Mouse (Mus musculus): Measurements from ENCODE around the gene Ly86.

Ly86 gene

DNA sequence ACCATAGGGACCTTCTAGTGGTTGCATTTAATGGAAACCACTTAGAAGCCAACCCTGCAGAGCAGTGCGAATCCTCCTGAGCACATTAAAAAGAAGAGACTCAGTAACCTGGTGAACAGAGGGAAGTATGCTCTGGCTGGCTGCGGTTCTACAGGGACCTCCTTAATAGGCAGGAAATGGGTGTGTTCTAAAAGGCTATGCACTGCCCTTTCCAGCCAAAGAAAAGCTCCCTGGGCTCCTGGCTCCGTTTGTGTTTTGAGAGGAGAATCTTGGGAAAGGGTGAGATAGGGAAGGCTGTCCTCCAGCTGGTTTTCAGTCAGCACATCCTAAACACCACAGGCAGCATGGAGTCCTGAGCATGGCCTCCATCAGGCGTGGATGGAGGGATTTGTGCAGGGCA, 8.9 kb downstream of the Ly86 start:
- no peak for DNase-seq

DNA sequence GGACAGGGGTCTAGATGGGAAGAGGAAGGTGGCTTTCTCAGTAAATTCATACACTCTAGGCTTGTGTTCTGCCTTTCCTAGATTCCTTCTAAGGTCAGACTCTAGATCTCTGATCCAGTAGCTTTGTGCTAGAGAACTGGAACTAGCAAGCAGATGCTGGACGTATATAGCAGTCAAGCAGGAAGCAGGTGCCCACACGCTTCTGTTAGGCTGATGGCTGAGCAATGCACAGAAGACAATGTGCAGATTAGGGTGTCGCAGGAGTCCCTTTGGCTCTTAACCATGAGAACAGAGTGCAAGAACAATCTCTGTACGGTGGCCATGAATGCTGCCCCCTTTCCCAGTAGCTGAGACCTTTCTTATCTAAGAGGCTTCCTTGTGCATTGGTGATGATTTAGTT, 9.4 kb downstream of the Ly86 start:
- DNase-seq = no peak

DNA sequence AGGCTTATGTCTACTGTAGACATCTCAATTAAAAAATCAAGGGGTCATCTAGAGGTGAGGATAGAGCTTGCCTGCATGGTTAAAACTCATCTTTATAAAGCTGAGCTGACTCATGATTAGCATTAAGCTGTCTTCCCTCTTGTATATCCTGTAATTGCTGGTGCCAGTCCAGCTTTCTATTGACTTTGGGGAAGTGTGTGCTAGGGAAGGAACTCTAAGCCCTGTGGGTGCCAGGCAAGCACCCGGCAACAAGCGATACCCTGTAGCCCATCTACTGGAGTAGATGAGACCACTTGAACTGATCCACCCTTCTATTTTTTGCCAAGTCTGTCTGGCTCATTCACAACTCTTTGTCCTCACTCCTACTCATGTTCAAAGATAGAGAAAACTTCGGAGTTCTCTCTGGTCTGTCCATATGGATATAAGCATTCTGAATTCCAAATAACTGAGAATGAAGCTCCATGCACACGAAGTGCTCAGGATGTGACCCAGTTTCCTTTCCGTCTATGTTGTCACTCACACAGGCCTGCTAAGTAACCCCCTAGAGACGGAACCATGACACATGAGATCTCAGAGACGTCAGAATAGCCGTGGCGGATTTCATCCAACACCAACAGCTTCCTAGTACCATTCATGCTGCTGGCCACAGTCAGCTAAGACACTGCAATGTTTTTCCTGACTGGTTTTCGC, 10.8 kb downstream of the Ly86 start:
- no peak for DNase-seq

DNA sequence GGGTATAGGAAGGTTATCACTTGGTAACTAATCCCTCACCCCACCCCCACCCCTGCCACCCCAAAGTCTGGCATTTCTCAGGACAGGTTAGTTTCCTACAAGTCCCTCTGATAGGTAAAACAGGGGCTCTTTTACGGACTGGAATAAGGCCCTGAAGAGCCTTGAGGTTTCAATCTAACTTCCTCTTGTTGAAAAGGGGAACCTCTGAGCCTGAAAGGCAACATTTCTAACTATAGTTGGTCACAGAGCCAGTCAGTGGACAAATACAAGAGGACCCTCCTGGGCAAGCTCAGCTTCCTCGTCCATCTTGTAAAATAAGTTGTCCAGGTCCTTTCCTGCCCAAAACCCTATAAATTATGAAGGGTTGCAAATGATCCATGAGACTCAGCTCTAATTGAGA, 11.5 kb downstream of the Ly86 start:
- no peak for DNase-seq

DNA sequence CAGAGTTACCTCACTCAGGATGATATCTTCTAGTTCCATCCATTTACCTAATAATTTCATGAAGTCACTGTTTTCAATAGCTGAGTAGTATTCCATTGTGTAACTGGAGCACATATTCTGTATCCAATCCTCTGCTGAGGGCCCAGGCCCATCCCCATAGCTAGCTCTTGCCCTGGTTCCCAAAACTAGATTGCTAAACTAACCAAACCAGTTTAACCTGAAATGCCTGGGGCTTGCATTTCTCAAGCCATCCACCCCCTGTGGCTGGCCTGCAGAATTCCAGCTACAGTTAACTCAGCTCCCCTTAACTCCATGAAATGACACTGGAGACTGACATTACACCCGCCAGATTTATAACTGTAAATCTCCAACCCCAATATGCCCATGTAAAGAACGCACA, 13.1 kb downstream of the Ly86 start:
- no peak for DNase-seq

DNA sequence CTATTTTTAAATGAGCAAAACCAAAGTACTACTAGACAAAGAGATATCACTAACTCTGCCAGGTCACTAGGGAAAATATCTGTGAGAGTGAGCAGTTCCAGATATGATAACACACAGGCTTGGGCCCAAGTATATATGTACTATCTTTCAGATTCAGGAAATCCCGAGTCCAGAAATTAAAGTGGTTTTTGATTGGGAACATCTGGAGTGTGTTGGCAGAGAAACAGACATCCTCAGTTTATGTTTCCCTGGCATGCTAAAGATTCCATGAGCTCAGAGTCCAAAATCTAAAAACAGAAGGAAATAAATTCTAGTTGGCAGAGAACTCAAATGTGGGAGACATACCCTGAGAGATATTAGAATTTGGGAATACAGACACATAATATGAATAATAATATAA, 16.2 kb downstream of the Ly86 start:
- no peak for DNase-seq

DNA sequence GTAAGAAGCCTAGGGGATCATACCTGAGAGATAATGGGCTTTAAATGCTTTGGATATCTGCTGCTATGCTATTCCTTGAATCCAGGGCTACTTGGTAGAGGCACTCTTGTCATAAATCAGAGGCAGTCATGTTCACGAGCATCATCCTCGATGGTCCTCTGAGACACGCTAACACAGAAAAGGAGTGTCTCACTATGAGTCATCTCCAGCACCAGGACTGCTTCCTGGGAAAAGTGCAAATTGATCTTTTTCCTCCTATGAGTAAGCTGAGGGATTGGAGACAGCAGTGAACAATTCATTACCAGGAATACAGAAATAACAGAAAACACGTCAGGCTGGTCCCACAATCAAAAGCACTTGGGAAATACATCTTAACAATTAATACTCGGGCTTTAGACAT, 19.3 kb downstream of the Ly86 start:
- no peak for DNase-seq

DNA sequence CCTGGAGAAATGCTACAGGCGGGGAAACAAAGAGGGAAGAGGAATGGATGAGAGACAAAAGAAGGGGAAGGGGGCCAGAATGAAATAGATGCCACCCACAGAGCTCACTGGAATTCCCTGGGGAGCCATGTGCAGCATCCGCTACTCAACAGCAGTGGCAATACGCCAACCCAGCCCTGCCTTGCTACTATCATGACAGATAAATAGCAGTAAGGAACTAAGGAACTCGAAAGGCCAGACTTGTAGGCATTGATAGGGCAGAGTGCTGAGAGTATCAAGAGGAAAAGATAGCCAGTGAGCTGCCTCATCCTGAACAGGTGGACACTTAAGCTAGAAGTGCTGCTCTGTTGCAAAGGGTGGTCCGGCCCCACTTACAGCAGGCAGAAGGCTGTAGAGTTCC, 31.4 kb downstream of the Ly86 start:
- DNase-seq = no peak

DNA sequence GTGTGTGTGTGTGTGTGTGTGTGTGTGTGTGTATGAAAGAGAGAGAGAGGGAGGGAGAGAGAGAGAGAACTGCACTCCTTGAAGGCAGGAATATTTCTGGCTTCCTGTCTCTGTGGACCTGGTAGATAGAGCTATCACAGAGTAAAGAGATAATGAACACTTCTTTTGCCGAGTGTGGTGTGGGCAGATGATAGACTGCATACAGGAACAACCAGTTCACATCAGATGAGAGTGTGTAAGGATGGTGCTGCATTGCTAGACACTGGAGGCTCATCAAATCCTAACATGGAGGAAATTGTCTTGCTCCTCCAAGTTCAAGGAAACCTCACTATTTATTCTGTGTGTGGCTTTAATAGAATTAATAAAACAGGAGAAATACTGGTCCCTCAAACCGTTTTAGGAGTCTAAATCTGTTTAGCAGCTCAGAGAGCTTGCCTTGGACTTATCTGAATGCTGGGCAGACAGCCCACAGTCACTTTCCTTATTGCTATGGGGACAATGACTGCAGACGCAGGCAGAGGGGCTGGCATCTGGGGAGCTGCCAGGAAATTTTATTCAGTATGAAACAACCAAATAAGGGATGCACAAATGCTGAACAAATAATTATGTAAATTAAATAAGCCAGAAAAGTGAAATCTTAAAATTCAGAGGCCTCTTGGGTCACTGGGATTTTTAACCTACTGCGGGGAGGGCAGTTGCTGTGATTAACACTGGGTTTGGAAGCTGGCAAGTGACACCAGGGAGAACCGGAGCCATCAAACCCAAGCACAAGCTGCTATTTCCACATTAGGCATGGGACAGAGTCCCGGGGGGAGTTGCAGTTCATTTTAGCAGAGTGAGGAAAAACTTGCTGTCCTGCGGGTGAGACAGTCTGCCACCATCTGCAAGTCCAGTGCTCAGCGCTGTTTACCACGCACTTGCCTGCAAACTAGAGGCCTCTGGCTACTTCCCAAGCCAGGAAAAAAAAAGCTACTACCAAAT, 43.5 kb downstream of the Ly86 start:
- no peak for DNase-seq

DNA sequence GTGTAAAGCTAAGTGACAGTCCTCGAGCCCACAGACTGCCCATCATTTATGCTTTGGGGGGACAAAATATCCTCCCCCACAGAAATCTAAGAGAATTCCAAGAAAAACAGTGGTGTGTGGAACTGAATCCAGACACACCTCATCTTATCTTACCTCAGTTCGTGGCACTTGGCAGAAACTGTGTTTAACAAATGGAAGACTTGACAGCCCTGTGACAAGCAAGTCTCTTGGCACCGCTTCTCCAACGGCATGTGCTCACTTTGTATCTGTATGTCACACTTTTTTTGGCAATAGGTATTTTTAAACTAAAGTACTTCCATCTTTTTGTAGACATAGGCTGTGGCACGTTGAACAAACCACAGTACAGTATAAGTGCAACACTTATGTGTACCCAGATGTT, 44.3 kb downstream of the Ly86 start:
- no peak for DNase-seq

DNA sequence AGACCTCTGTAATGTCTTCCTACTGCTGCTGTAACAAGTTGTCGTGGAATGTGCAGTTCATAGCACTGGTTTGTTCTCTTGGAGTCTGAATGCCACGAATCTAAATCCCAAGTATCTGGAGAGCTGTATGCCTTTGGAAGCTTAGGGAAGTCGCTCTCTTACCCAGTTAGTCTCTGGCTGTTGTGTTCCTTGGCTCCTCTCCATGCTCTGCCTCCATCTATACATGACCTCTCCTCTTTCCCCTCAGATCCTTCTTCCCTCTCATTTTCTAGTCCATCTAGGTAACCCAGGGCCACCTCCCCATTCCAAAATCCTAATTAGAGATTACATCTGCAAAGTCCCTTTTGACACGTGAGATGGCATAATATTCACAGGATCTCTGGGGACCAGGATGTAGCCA, 53.8 kb downstream of the Ly86 start:
- no peak for DNase-seq

DNA sequence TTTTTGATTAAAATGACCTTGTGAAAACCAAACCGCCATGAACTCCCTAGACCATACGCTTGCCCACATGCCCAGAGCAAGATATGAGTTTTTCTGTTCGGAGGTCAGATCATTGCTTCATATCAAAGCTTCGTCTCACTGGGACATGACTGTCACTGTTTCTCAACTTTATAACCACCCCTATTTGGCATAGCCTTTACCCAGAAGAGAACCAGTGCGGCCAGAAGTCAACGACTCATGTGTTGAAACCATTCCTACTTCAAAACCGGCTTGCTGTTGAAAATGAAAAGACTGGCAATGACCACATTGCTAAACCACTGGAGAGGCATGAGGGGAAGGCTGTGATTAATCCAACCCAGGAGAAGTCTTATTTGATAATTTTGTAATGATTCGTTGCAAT, 54.3 kb downstream of the Ly86 start:
- DNase-seq = no peak

DNA sequence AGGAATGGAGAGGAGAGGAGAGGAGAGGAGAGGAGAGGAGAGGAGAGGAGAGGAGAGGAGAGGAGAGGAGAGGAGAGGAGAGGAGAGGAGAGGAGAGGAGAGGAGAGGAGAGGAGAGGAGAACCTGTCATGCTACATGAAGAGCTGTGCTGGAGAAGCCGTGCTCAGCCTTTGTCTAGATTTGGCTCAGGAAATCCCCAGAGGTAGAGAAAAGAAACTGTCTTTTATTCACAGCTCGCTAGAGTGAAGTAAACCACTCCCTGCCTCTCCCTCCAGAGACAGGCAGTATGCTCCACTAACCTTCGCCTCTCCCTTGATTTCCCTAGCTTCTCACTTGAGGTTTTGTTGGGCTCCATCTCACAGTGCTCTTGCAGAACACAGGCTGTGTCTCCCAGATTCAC, 57.4 kb downstream of the Ly86 start:
- no peak for DNase-seq

DNA sequence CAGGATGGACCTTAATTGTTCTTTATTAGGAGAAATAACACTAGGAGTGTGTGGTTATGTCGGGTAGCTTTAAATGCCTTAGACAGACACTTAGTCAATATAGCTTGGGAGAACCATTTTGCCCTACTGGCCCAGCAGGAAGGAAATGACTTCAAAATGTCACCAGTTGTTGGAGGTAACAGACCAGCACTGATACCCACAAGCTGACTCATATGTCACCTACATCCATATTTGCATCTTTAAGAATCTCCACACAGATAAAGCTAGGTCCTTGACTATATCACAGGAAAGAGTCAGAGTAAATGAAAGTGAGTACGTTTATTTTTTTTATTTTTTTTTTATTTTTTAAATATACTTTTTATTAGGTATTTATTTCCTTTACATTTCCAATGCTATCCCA, 58.7 kb downstream of the Ly86 start:
- no peak for DNase-seq

DNA sequence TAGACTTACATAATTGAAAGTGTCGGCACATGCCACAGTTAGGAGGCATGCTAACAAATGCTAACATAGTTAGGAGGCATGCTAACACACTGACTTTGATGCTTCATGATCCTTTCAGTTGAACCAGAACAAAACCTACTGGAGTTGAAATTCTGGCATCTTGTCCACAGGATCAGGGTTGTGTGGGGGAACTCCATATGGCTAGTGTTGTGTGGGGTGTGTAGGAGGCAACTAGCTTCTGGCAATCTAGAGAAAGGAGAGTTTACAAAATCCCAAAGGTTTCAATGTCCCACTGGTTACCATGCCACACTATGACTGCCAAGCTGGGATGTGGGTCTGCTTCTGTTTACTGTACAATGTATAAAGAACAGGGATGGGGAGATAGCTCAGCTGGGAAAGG, 70.7 kb downstream of the Ly86 start:
- DNase-seq = no peak

DNA sequence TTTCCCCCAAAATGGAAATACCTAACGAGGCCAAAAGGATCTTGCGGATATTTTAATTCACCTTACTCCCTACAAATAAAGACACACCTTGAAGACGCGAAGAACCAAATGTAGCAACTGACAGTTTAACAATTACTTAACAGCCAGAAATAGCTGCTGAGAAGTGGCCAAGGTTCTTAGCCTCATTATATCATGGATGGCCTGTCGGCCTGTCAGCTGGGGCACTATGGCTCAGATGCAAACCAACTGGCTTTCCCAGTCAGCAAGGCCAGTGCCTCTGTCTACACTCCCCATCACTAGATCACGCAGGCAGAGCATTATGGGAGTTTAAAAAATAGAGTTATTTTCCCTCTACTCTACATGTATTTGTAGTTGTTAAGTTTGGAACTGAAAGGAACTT, 78.4 kb downstream of the Ly86 start:
- DNase-seq = no peak

DNA sequence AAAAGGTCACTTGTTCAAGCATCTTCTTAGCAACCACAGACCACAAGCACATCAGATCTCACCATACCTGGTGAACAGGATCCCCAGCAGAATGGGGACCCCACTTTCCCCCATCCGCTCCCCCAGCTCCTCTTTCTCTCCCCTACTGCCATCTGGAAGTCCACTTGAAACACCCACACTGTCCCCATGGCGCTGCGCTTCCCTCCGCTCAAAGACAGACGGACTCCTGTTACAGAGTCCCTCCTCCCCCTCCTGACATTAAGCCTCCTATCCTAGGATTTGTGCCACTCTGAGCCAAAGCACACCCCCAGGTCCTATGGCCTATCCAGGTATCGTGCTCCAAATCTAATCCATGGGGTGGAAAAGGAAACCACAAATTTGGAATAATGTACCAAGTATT, 79.9 kb downstream of the Ly86 start:
- no peak for DNase-seq

DNA sequence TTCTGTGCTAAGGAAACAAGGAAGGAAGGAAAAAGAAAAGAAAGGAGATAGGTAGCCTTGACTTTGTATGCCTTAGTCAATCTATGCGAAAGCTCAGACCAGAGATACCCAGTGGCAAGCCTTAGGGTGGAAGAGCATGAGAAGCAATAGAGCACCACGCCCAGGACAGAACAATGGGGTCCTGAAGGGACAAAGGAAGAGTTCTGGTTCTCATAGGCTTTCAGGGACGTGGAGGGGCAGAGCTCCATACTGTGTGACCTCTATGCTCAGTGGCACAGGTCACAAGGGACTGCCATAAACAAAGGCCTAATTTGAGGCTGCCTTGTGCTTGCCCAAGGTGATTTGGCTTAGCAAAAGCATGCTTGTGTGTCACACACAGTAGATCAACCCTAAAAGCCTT, 80.4 kb downstream of the Ly86 start:
- DNase-seq = no peak

DNA sequence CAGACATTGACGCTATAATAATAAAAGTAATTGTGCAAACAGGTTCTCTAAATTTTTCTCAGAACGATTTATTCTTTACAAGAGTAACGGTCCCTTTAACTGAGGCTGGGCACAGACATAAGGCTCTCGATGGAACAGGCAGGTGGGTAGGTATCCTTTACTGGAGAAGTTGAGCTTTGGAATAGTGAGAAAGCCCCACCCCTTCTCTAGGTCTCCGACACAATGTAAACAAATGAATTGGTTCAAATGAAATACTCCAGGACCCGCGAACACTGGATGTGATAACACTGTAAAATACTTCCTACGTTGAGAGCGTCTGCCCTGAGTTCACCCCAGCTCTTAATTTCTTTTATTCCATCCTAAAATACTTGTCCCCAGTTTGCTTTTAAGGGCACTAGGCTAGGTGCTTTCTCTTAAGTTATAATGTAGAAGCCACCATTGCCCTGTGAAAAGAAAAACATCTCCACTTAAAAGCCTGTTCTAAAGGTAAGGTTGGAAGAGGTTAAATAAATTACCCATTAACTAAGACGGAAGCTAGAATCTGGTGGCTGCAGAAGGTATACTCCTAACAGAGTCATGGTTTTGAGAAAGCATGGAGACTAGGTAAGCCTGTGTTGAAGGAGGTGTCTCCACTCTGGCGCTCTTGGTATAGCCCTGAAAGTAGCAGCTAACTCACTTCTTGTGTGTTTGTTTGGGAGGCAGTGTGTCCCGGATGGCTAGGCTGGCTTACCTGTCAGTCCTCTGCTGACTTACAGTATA, 81.7 kb downstream of the Ly86 start:
- DNase-seq = no peak

DNA sequence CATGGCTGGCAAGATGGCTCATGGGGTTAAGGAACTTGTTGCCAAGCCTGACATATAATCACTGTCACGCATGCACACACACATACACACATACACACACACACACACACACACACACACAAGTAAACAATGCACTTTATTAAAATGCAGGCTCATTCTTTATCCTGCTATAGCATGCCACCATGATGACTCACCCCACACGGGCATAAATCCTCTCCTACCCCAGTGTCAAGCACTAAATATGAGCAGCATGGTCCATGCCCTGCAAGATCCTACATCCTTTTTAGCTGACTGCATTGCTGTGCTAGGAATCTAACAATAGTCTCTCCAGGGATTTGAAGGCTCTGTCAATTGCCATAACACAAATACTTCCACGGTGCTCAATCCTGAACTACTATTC, 83.5 kb downstream of the Ly86 start:
- no peak for DNase-seq

DNA sequence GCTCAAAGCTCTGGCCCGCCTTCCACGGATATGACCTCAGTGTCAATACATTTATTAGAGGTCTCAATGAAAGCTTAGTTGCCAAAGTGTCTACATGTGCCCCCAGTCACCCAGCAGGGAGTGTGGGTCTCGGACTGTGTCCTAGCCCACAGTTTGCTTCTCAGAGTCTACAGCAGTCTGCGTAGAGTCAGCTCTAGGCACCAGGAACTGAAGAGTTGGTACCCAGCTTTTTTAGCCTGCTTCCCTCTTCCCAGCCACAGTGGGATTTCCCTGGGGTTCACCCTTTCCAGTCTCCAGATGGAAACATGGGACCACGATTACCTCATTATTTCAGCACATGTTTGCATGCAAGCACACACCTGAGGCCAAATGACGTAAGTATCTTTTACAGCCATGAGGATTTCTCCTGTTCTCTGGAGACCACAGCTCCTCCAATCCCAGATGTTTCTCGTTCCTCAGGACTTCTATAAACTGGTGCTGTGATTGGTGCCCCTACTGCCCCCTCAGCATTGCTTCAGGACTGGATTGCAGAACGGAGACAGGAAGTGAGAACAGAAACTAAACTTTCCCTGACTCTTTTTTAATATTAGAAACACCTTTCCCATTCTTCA, 84.8 kb downstream of the Ly86 start:
- no peak for DNase-seq

DNA sequence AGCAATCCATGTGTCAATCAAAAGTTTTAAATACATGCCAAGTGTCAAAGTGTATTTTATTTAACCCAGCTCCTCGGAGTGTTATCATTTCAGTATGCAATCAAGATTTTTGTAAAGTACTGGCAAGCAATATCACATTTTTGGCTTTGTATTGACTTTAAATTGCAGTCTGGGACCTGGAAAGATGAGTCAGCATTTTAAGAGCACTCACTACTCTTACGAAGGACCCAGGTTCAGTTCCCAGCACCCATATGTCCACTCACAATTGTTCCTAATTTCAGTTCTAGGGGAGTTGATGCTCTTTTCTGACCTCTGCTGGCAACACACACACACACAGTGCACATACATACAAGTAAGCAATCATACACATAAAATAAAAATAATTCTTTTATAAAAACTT, 86.7 kb downstream of the Ly86 start:
- no peak for DNase-seq

DNA sequence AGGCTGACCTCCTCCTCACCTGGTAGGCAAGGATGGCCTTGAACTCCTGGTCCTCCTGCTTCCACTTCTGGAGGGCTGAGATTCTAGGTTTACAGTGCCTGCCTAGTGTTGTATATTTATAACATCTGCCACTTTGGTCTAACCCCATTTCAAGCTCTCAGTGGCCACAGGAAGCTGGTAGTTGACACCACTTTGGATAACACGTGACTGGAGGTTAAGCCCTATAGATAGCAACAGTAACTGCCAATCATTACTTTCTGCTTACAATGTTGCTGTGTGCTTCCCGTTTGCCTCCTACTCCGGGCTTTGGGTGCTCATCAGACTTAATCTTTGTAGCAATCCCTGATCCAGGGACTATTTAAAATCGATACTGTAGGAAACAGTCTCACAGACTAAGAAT, 87.6 kb downstream of the Ly86 start:
- no peak for DNase-seq

All from thymus, postnatal 14 days (tissue).